Mouse (Mus musculus): Measurements from ENCODE around the gene Gbf1.
A peak's percentile ranks its signal among the peaks of the same experiment; 100 is the strongest.
"Not testable (repeated sequence)": the region's sequence is repeated elsewhere in the genome, so short reads cannot be mapped to it uniquely, and the experiment has no call there.

Gene Gbf1

GRCm38 (mm10) chr19:46152127-46152803 lies at the start of gene Gbf1:
TSS of gene Gbf1 (plus strand) at chr19:46152509.
- DNase-seq: peak; percentile 87

DNA sequence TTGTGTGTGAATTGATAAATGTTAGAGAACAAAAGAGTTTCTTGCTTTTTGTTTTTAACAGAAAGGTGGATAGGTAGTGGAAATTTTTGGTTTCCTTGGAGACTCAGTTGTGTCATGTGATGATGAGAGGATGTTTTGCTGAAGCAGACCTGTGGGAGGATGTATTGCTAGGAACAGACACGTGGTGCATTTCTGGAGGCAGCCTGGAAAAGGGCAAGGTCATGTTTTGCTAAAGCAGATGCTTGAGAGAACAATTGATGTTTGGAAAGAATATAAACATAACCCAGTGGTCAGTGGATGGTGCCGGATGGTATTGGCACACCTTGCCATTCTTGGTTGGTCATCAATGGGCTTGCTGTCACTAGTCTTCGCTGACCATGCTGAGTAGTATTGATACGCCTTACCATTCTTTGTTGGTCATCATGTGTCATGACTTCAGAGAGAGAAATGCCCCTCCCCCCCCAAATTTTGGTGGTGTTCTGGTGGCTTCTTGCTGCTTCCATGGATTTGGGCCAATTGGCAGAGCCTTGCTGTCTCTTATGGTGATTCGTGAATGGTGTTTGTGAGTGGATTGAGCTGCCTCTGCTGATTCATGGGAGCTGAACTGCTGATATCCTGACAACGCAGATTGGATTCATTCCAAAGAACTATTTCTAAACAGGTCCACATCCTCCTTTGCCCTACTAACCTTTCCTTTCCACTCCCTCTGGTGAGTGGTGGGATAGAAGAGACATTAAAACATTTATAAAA lies 48.7 kb upstream of the Gbf1 start:
- no peak for DNase-seq

DNA sequence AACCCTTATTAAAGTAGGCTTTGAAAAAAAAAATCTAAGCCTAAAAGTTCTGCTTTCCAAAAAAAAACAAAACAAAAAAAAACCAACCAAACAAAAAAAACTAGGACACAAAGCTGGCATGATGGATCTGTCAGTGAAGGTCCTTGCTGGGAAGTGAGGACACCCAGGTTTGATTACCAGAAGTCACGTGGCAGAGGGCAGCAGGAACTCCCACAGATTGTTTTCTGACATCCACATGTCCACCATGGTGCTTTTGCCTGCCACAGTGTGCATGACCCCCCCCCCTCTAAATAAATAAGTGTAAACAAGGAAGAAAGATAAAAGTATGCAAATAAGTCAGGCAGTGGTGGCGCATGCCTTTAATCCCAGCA lies 48.1 kb upstream of the Gbf1 start:
- DNase-seq: no peak

DNA sequence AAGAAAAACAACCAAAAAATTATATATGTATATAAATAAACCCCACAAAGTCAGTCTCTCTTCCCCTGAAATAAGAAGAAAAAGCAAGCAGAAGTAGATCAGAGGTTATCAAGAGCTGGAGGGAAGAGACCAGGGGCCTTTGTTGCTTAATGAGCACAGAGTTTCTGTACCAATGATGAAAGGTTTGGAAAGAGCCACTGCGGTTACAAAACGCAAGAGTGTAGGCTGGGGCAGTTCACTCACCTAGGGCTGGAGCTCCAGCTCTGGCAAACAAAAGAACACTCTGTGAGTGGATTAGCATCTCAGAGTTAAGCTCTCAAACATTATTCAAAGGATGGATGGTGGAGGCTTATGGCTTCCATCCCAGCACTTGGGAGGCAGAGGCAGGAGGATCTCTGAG lies 42.1 kb upstream of the Gbf1 start:
- no peak for DNase-seq

DNA sequence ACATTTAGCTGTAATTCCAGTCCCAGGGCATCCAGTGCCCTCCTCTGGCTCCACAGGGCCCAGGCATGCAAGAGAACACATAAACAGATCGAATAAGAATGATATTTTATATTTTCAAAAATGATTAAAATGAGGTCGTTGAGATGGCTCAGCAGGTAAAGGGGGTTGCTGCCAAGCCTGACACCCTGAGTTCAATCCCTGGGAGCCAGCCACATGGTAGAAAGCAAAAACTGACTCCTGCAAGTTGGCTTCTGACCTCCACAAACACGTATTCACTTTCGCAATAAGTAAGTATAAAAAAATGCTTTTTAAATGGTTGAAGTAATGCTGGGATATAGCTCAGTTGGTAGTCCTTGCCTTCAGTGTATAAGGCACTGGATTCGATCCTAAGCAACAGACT lies 41.5 kb upstream of the Gbf1 start:
- no peak for DNase-seq

- DNase-seq: no peak
These were observed 37.7 kb upstream of the Gbf1 start for GRCm38 (mm10) chr19:46114617-46115016.

GRCm38 (mm10) chr19:46119458-46119857 lies 32.9 kb upstream of the Gbf1 start:
- no peak for DNase-seq

DNA sequence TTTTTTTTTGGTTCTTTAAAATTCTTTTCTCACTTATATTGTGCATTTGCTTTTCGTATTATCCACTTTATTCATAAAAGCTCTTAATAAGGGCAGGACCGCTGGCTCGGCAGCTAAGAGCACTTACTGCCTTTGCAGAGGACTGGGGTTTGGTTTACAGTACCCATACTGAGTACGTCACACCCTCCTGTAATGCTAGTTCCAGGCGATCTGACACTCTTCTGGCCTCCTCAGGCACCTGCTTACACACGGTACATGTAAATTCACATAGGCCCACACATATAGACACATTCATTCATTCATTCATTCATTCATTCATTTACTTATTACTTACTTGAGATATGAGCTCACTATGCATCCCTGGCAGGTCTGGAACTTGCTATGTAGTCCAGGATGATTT lies 31.4 kb upstream of the Gbf1 start:
- no peak for DNase-seq

GRCm38 (mm10) chr19:46123876-46124275 lies 28.4 kb upstream of the Gbf1 start:
- no peak for DNase-seq

DNA sequence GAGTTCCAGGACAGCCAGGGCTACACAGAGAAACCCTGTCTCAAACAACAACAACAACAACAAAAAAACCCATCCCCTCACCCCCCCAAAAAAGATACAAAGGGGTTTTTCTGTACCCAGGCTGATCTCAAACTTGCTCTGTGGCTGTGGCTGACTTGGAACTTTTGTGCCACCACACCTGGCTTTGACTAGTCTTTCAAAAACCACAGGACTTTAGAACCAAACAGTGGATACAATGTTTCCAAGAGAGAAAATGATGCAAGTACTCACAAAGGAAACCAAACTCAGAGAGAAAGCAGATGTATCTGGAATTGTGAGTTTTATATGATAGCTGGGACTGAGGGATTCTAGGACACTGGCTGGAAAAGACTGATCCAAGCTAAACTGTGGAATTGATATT lies 27.7 kb upstream of the Gbf1 start:
- DNase-seq: no peak

DNA sequence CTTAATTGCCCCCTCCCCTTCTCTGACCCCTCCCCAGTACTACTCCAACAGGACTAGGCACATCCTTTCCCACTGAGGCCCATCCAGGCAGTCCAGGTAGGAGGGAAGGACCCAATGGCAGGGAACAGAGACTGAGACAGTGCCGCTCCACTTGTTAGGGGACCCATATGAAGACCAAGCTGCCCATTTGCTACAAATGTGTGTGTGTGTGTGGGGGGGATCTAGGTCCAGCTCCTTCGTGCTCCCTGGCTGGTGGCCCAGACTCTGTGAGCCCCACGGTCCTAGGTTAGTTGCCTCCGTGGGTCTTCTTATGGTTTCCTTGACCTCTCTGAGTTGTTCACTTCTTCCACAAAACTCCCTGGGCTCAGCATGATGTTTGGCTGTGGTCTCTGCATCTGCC lies 26.0 kb upstream of the Gbf1 start:
- no peak for DNase-seq

DNA sequence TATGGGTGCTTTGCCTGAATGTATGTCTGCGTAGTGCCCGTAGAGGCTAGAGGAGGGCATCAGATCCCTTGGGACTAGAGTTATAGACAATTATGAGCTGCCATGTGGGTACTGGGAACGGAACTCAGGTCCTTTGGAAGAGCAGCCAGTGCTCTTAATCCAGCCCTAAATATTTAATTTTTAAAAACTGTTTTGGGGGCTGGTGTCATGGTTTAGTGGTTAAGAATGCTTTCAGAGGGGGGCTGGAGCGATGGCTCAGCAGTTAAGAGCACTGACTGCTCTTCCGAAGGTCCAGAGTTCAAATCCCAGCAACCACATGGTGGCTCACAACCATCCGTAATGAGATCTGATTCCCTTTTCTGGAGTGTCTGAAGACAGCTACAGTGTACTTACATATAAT lies 22.6 kb upstream of the Gbf1 start:
- DNase-seq: not testable (repeated sequence)

DNA sequence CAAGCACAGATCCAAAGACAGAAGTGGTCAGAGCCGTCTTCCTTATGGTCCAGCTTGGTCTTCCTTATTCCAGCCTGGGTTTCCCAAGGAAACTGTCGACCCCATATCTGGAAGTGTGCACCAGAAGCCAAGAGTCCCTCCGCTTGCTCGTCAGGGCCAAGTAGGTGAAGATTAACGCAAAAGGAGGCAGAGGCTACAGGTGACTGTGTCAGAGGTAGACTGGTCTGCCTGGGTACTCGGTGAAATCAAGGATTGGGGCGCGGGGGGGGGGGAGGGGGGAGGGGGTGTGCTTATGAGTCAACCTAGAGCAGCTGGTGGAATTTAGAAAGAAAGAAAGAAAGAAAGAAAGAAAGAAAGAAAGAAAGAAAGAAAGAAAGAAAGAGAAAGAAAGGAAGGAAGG lies 21.0 kb upstream of the Gbf1 start:
- DNase-seq: no peak

DNA sequence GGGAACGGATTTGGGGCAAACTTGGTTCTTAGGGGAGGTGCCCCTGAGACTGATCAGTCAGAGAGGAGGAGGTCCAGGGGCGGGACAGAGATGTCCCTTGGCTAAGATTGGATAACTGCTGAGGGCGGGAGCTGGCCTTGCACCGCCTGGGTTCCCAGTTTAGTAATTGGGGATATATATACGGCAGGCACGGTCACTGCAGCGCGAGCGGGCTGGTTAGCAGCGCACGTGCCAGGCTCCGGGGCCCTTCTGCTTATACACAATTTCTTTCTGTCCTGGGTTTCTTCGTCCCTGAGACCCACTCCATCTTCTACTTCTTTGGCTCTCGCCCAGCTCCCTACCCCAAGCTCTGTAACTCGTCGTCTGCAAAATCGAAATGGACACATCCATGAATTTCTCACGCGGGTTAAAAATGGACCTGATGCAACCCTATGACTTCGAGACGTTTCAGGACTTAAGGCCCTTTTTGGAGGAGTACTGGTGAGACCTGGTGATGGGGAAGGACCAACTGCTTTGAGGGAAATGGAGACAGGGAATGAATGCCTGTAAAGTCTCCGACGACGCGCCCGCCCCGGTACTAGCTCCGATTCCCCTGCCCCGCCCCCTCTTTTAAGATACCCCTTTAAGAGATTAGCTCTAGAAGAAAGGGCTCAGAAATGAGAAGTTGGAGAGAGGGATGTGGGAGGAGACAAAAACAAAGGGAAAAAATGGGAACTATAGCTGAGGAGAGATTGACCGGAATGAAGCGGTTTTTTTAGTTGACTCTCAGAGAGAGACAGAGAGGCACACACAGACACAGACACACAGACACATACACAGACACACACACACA lies 20.4 kb upstream of the Gbf1 start, which contains the start of gene Elovl3:
TSS of gene Elovl3 (plus strand) at position 204 of the 832 bp plus-strand sequence.
- DNase-seq: no peak

DNA sequence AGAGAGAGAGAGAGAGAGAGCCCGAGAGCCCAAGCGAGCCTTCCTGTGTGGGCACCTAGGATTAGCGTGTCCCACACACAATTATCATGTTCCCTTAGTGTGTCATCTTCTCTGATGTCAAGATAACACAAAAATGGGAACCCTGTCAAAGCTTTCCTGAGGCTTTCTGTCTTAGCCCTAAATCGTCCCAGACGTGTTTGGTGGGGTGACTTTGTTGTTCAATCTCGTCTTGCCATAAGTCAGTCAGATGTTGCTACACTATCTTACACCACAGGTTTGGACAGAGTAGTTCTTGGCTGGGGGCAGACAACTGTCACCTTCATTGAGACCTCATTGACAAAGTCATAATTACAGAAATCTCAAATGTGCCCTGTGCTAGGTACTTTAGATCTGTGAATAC lies 19.7 kb upstream of the Gbf1 start:
- DNase-seq: no peak

DNA sequence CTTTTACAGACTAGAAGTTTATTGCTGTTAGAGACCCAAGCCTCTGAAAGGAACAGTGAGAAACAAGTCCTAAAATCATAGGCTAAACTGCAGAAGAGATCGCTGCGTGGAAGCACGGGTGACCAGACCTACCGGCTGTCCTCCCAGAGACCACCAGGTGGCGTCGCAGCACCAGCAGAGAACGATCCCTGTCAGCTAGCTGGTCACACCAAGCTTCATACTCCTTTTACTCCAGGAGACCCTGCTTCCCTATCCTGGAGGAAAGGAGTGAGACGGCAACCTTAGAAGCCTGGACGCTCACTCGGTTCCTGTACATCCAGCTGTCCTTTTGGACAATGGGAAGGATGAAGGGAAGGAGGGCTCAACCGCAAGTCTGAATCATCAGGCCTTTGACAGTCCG lies 17.0 kb upstream of the Gbf1 start:
- peak; percentile 95 for DNase-seq

DNA sequence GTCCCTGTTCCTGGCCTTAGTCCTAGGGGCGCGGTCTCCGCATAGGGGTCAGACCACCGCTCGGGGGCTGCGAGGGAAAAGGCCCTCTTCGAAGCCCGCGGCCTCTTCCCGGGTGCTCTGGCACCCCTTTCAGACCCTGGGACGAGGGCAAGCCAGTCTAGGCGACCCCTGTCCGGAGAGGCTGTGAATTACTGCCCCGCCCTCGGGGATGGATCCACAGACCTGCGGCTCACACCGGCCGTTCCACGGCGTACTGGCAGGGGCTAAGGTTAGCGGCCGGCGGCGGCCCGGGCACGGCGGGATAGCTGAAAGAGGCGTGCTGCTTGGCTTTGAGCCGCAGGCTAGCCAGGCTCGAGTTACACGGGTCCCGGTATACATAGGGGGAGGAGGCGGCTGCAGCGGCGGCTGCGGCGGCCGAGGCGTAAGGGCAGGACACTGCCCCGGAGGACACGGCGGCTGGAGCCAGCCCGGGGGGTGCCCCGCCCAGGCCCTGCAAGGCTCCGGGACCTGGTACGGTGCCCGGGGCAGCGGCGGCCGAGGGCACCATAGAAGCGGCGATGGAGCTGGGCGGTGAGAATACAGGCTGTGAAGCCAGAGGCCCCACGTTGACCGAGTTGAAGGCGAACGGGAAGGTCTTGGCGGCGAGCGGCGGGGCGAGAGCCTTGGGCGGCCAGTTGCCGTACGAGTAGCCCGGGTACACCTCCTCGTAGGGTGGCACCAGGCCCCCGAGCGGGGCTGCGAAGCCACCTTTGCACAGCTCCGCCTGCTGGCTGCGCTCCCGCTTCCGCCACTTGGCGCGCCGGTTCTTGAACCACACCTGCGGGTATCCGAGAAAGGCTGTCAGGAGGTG lies 16.3 kb upstream of the Gbf1 start:
- DNase-seq: peak; percentile 94

DNA sequence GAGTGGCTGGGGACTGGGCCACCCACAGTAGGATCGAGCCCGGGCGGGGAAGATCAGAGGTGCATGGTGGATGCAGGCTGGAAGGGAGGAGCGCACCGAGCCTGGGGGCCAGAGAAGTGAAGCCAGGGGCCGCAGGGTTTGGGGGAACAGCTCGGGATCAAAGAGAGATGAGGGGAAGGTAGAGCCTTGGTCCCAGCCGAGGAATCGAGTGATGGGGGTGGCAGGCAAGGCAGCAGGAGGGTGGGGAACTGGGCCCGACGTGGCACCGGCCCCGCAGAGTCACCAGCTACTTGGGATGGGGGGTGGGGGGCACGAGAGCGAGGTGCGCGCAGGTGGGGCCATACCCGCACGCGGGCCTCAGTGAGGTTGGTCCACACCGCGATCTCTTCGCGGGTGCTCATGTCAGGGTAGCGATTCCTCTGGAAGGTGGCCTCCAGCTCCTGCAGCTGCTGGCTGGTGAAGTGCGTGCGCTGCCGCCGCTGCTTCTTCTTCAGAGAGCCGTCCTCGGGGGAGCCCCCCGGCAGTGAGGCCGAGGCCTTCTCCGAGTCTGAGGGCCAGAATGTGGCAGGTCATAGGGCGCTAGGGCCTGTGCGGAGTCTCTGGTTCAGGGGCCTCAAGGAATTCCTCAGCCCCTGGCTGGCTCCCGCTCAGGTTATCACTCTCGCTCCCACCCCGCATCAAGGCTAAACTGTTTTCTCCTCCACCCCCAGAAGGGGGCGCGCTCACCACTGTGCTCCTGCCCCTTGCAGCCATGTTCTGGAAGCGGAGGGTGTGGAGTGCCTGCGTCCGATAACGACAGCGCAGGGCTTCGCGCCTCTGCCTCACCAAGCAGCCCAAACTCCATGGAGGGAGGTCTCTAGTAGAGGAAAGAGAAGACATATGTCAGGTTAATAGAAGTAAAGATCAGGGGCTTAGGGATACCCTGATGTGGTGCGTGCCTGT lies 15.4 kb upstream of the Gbf1 start:
- DNase-seq: peak; percentile 91

DNA sequence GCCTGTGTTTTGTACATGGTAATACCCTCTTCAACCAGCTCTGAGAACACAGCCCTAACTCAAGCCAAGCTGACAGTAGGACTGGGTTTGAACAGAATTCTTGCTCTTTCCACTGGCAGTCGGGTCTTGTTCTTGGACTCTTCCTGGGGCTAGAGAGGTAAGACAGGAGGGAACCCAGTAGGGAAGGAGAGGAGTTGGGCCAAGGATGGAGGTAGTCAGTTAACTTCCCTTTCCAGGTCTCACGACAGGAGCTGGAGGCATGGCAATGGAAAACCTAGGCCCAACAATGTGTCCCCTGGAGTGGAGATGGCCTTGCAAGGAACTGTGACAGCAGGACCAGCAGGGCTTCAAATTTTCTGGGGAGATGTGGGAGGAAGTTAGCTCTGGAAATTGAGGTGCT lies 12.0 kb upstream of the Gbf1 start:
- no peak for DNase-seq

GRCm38 (mm10) chr19:46141091-46141490 lies 11.2 kb upstream of the Gbf1 start:
- DNase-seq: no peak

GRCm38 (mm10) chr19:46147511-46148371 lies 4.6 kb upstream of the Gbf1 start, which contains the start of gene Pitx3:
TSS of gene Pitx3 (minus strand) at chr19:46148326.
- DNase-seq: no peak
